In genomic region chr7:110009084-110009483, GRCm38 (mm10) we compare ENCODE assay signal across 21 mouse cellular contexts. TPM values are rescaled to one million over a fixed set of nuclear protein-coding genes. Genes with fewer than 3 reads are reported as not detected.
A peak's percentile ranks its signal among the peaks of the same experiment; 100 is the strongest.
DNase-seq lines count a peak whose midpoint lies in the region; ATAC-seq and TF ChIP-seq lines count a peak whose summit lies in the region.
"Had no signal": no experiment of that assay in that cellular context is flagged by ENCODE, and none has a peak within 500 bp of the region (broad histone marks: within the 10 kb centered on the region; RNA-seq: fewer than 3 reads in every experiment).

No protein-coding gene starts in this region.

- H3K27me3 ChIP-seq in kidney, embryonic 16.5 days (ENCODE audit: insufficient read depth, low read length), result no peaks in the 10 kb centered on the region
- H3K27me3 ChIP-seq in Patski, result no peaks in the 10 kb centered on the region
- H3K27me3 ChIP-seq: embryonic facial prominence, embryonic 12.5 days; embryonic facial prominence, embryonic 15.5 days; hindbrain, embryonic 12.5 days; hindbrain, embryonic 15.5 days had no signal

- no peaks in the 10 kb centered on the region for H3K4me1 ChIP-seq in kidney, embryonic 16.5 days (ENCODE audit: insufficient read depth, low read length)
- H3K4me1 ChIP-seq: embryonic facial prominence, embryonic 12.5 days; embryonic facial prominence, embryonic 15.5 days; hindbrain, embryonic 12.5 days; hindbrain, embryonic 15.5 days had no signal

- DNase-seq in adrenal gland, postnatal 14 days, result peak; percentile 31
- no peak for DNase-seq in adrenal gland, adult 18-20 months (ENCODE audit: low spot score in 2 of 2)
- peak; percentile 49 for DNase-seq in kidney, adult 9 months
- peak; percentile 42 for DNase-seq in Patski (ENCODE audit: low read depth, low spot score)
- no peak for DNase-seq in right cerebral cortex, postnatal 10 days (ENCODE audit: low spot score in 2 of 2)
- DNase-seq: cerebellum, adult 11 months; cerebellum, adult 2 months; cerebellum, adult 9-11 months; cerebellum, postnatal 25 days; forebrain, postnatal 0 days; gastrocnemius, adult 2 months; gastrocnemius, postnatal 14 days; heart, adult 11 months had no signal

- no peak overlapping the region for H3K4me3 ChIP-seq in kidney, embryonic 16.5 days (ENCODE audit: low read length)
- H3K4me3 ChIP-seq: embryonic facial prominence, embryonic 12.5 days; embryonic facial prominence, embryonic 15.5 days; gastrocnemius, adult 2 months; hindbrain, embryonic 12.5 days; hindbrain, embryonic 15.5 days had no signal

- H3K4me2 ChIP-seq in kidney, embryonic 16.5 days (replicated peaks; ENCODE audit: low read depth, low read length), result no peak overlapping the region
- H3K4me2 ChIP-seq: embryonic facial prominence, embryonic 12.5 days; embryonic facial prominence, embryonic 15.5 days; heart, embryonic 11.5 days; hindbrain, embryonic 12.5 days; hindbrain, embryonic 15.5 days had no signal

- CTCF ChIA-PET in Patski (lab: Charles Lee), result no interaction called here

- no peaks in the 10 kb centered on the region for H3K36me3 ChIP-seq in kidney, embryonic 16.5 days (ENCODE audit: insufficient read depth, low read length)
- H3K36me3 ChIP-seq: embryonic facial prominence, embryonic 12.5 days; embryonic facial prominence, embryonic 15.5 days; hindbrain, embryonic 12.5 days; hindbrain, embryonic 15.5 days had no signal

- POLR2A ChIA-PET in Patski (lab: Charles Lee), result no interaction called here

- H3K9ac ChIP-seq in kidney, embryonic 16.5 days (replicated peaks; ENCODE audit: low read length), result no peak overlapping the region
- H3K9ac ChIP-seq: embryonic facial prominence, embryonic 12.5 days; embryonic facial prominence, embryonic 15.5 days; forebrain, postnatal 0 days; hindbrain, embryonic 12.5 days; hindbrain, embryonic 15.5 days had no signal

- ATAC-seq in kidney, embryonic 16.5 days (ENCODE audit: low FRiP score, low TSS enrichment), result no peak
- peak; percentile 69 for ATAC-seq in Patski
- ATAC-seq: CD4-positive, CD25-positive, alpha-beta regulatory T cell, adult 4 months; forebrain, embryonic 14.5 days; forebrain, postnatal 0 days had no signal

- TF ChIP-seq CTCF in Patski (IDR thresholded peaks at IDR 0.05), result no peak

- H3K9me3 ChIP-seq in kidney, embryonic 16.5 days (ENCODE audit: low read length), result no peaks in the 10 kb centered on the region
- H3K9me3 ChIP-seq: embryonic facial prominence, embryonic 12.5 days; embryonic facial prominence, embryonic 15.5 days; hindbrain, embryonic 12.5 days; hindbrain, embryonic 15.5 days had no signal

- 70% methylated on average over 6 of the region's 6 CpGs for WGBS in kidney, embryonic 16.5 days

- in situ Hi-C loops in Patski (cut with MboI; ENCODE audit: low pct_unique_long_range_greater_than_20kb), result no loop called here

- no peak overlapping the region for H3K27ac ChIP-seq in kidney, embryonic 16.5 days (ENCODE audit: low read length)
- H3K27ac ChIP-seq: embryonic facial prominence, embryonic 12.5 days; embryonic facial prominence, embryonic 15.5 days; gastrocnemius, adult 2 months; hindbrain, embryonic 12.5 days; hindbrain, embryonic 15.5 days had no signal

RNA-seq across cellular contexts. Expression of gene Ipo7, which starts 9.0 kb away (rescaled TPM):
- total RNA-seq in adrenal gland, postnatal 14 days (2021), result 95.0 and 96.7 TPM in 2 replicates
- total RNA-seq in adrenal gland, adult 18-20 months (2021), result 10 to 100 TPM; 96.2 to 96.7 TPM
- polyA plus RNA-seq in kidney, embryonic 16.5 days (2015; fragmentation: Nextera tagmentation; extraction: Ambion mirVana), result 58.0 and 59.5 TPM in 2 replicates
- polyA plus RNA-seq in Patski (2021), result 98.5 TPM

RNA-seq across cellular contexts. Expression of gene Tmem41b, which starts 22.4 kb away (rescaled TPM):
- 37.5 and 46.1 TPM in 2 replicates for total RNA-seq in adrenal gland, postnatal 14 days (2021)
- total RNA-seq in adrenal gland, adult 18-20 months (2021), result 10 to 100 TPM; 47.1 to 70.2 TPM
- 65.8 and 68.6 TPM in 2 replicates for polyA plus RNA-seq in kidney, embryonic 16.5 days (2015; fragmentation: Nextera tagmentation; extraction: Ambion mirVana)
- polyA plus RNA-seq in Patski (2021), result 42.8 TPM

RNA-seq across cellular contexts. Expression of gene Dennd5a, which starts 48.8 kb away (rescaled TPM):
- 128 and 133 TPM in 2 replicates for total RNA-seq in adrenal gland, postnatal 14 days (2021)
- 100 to 1,000 TPM; 158 to 167 TPM for total RNA-seq in adrenal gland, adult 18-20 months (2021)
- 30.9 and 31.3 TPM in 2 replicates for polyA plus RNA-seq in kidney, embryonic 16.5 days (2015; fragmentation: Nextera tagmentation; extraction: Ambion mirVana)
- polyA plus RNA-seq in Patski (2021), result 112 TPM

RNA-seq across cellular contexts. Expression of gene Zfp143, which starts 51.9 kb away (rescaled TPM):
- 10.9 and 15.4 TPM in 2 replicates for total RNA-seq in adrenal gland, postnatal 14 days (2021)
- total RNA-seq in adrenal gland, adult 18-20 months (2021), result 10 to 100 TPM; 12.1 to 14.2 TPM
- 22.3 and 22.6 TPM in 2 replicates for polyA plus RNA-seq in kidney, embryonic 16.5 days (2015; fragmentation: Nextera tagmentation; extraction: Ambion mirVana)
- polyA plus RNA-seq in Patski (2021), result 12.5 TPM

Comparison
In these comparisons a context has a peak if more than half of its experiments do, and no peak if none do; other contexts are left out.
1. DNase-seq: peak in adrenal gland, postnatal 14 days (single experiment), kidney, adult 9 months (single experiment) and Patski (single experiment); none in adrenal gland, adult 18-20 months (0 of 2) and right cerebral cortex, postnatal 10 days (0 of 2).